Mouse (Mus musculus): ENCODE results near the gene Eps8l1.

The Eps8l1 gene

DNA sequence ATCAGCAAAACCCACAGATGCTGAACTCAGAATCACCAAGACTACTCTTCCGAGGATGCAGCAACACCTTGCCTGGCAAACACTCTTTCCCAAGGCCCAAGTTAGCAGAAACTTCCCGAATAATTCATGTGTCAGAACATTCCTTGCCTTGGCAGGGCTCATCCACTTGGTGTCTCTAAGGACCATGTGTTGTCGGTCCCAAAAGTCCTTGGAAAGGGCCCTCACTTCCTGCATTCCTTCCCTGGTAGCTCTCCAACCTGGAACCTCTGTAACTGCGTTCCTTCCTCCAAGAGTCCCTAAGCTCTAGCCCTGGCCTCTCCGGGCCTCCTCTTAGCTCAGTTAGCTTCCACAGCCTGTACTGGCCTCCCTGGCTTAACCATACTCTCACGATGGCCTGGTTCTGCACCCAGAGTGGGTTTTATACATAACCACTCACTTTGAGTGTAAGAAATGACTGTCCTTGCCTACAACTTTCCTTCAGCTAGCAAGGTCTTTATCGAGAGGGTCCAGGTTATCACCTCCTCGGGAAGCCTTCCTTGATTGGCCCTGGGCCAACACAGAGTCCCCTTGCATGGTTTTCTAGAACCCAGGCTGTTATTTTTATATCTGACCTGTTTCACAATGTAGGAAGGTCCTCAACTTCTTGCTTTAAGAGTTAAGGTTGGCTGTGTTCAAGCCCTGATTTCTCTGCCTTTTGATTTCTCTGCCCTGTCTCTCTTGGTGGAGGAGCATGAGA is 51.2 kb downstream of the Eps8l1 start:
- no peak for DNase-seq

GRCm38 (mm10) chr7:4513236-4513635 is 52.8 kb downstream of the Eps8l1 start:
- no peak for DNase-seq

DNA sequence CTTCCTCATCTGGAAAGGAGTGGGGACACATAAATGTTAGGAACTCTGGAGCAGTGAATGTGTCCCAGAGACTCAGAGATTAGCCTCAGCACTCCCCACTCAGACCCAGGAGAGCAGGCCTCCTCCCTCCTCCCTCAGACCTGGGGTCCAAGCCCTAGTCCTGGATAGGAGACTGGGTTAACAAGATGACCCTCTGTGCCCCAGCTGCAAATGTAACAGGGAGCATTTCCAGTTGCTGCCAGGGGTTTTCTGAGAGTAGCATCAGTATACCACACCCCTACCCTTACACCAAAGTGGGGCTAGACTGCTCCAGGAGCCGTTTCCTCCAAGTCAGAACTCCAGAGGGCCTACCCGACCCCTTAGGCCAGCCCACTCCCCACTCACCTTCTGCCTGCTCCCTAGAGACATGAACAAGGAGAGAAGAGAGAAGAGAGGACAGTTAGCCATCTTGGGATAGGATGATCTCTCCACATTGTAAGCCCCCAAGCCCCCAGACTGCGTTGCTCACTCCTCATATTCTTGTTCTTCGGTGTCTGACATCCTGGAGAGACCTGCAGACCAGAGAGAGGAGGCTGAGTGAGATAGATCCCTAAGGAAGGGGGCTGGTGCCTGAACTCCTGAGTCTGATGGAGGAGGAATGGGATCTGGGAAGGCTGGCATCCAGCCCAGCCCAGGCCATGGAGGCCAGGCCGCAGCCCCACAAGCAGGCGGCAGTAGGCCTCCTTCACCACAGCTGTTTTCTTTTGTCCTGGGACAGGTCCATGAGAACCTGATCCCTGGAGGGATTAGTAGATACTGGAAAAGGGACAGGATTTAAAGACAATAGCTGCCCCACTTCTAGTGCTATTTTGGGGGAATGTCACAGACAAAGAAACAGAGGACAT is 53.6 kb downstream of the Eps8l1 start:
- DNase-seq = no peak

- no peak for DNase-seq
Observed at GRCm38 (mm10) chr7:4515853-4516252, 55.4 kb downstream of the Eps8l1 start.

GRCm38 (mm10) chr7:4516332-4517050 is 56.0 kb downstream of the Eps8l1 start, which contains the start of gene Tnnt1:
Tnnt1 (minus strand) TSS chr7:4516382.
- no peak for DNase-seq

- DNase-seq = no peak
Observed at GRCm38 (mm10) chr7:4518487-4518886, 58.0 kb downstream of the Eps8l1 start.

DNA sequence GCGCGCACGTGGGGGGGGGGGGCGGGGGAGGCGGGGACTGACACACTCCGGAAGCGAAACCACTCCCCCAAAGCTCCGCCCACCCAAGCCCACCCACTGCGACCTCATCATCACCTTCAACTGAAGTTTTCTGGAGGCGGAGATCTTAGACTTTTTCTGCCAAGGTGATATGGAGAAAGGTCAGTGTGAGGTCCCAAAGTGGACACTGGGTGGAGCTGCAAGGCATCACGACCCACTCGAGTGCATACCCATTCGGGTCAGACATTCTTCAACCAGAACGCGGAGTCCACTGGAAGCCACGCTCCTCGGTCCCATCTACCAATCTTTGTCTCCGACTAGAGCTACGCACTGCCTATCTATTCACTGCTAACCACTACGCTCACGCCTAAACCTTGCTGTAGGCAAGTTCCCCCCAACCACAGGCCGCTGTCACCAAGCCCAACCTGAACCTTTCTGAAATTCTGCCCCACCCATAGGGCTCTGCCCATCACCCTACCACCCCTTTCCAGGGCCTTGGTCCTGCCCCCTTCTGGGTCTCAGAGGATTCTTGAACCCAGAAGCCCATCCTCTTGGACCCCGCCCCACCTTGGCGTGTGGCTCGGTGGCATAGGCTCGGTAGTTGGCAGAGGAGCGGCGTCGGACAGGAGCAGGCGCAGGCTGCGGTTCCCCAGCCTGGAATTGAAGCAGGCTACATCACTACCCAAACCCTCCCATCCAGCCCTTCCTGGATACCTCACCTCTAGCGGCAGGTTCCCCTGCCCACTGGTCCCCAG is 60.9 kb downstream of the Eps8l1 start:
- DNase-seq = no peak

DNA sequence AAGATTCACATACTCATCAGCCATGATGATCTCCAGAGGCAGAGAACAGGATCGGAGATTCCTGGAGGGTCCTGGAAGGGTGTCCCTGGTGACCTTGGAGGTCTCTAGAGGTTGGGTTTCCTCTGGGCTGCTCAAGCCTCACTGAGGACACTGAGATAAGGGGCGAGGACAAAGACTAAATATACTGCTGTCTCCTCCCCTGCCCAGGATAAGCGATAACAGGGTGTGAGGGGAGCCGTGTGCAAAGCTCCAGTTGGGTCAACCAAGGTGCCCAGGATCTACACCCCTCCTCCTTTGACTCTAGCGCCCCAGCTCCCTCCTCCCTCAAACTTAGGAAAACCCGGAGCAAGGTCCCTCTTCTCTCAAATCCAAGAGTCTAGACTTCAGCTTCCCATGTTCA is 61.8 kb downstream of the Eps8l1 start:
- DNase-seq = no peak

GRCm38 (mm10) chr7:4523205-4524130 is 63.0 kb downstream of the Eps8l1 start:
- DNase-seq = no peak

- DNase-seq = peak; percentile 48 to 57
Observed at GRCm38 (mm10) chr7:4524212-4524922, 63.9 kb downstream of the Eps8l1 start, which contains the start of gene Tnni3. Tnni3 (minus strand) TSS chr7:4524229.

- DNase-seq = peak; percentile 62 to 70
Observed at GRCm38 (mm10) chr7:4526341-4527301, 66.1 kb downstream of the Eps8l1 start.

DNA sequence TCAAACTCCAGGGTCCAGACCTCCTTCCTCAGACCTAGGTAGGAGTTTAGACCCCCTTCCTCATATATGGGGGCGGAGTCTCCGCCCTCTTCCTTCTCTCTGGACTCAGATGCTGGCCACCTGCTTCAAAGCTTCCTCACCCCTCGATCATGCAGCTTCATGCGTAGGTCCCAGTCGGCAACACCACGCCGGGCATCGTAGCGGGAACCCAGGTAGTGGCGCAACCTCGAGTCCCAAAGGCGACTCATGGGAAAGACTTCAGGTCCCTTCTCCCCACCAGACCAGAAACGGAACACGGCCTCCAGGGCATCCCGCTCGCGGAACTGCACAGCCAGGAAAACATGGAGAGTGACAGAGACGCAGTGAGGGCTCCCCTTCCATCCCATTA is 66.8 kb downstream of the Eps8l1 start:
- no peak for DNase-seq
